Mouse (Mus musculus): ENCODE data around the gene Sco2.

- TF ChIP-seq CTCF (IDR thresholded peaks at IDR 0.05; ENCODE audit: extremely low read depth, insufficient read depth, low read length), result no peak
- TF ChIP-seq POLR2A (IDR thresholded peaks at IDR 0.05; ENCODE audit: extremely low read depth, insufficient read depth, low read length), result no peak
Measured at GRCm38 (mm10) chr15:89390081-89390480, 16.4 kb upstream of the Sco2 start.

Data from cortical plate, adult 2 months (tissue).